Mouse (Mus musculus) limb, embryonic 12.5 days (tissue): ENCODE results near the gene Cdk19. TPM values are rescaled to one million over a fixed set of nuclear protein-coding genes. Genes with fewer than 3 reads are reported as not detected.

Experiments used
- ATAC-seq: fragments of 200-750 bp; cut with Nextera tagmentation; 2 replicates; pipeline ENCODE4 v1.8.0; 2017; ENCODE audit warnings: low read depth, moderate TSS enrichment; ENCODE audit not compliant: insufficient number of reproducible peaks, insufficient read depth, low FRiP score, low TSS enrichment
- H3K27ac ChIP-seq: fragments of 300-500 bp; sonication (generic); 2 replicates; pipeline ENCODE4 v1.5.1; 2016; ENCODE audit warnings: mild to moderate bottlenecking, moderate library complexity
- H3K27me3 ChIP-seq: fragments of 300-500 bp; sonication (generic); 2 replicates; pipeline ENCODE4 v1.6.1; 2016; ENCODE audit warnings: mild to moderate bottlenecking, moderate library complexity
- H3K36me3 ChIP-seq: fragments of 300-500 bp; sonication (generic); 2 replicates; pipeline ENCODE4 v1.6.1; 2016; ENCODE audit warnings: mild to moderate bottlenecking, moderate library complexity
- H3K4me1 ChIP-seq: fragments of 300-500 bp; sonication (generic); replicated peaks from 2 replicates; pipeline ENCODE4 v1.6.1; 2016
- H3K4me2 ChIP-seq: fragments of 300-500 bp; sonication (generic); 2 replicates; pipeline ENCODE4 v1.6.1; 2016; ENCODE audit warnings: mild to moderate bottlenecking, moderate library complexity
- H3K4me3 ChIP-seq: fragments of 300-500 bp; sonication (generic); replicated peaks from 2 replicates; pipeline ENCODE4 v1.5.1; 2016; ENCODE audit warnings: mild to moderate bottlenecking
- H3K9ac ChIP-seq: fragments of 300-500 bp; sonication (generic); replicated peaks from 2 replicates; pipeline ENCODE4 v1.6.1; 2016; ENCODE audit warnings: mild to moderate bottlenecking, moderate library complexity
- H3K9me3 ChIP-seq: fragments of 300-500 bp; sonication (generic); 2 replicates; pipeline ENCODE4 v1.6.1; 2016; ENCODE audit warnings: mild to moderate bottlenecking, moderate library complexity
- WGBS: fragments of 180-500 bp; shearing (Covaris S2); methylation state at CpG from one replicate; pipeline ENCODE4 v1.1.7; 2016; 5-methylcytosine and 5-hydroxymethylcytosine counted together
- polyA plus RNA-seq: library from polyadenylated mRNA; unstranded; fragments of >200 nt; fragmentation: Nextera tagmentation; extraction: Ambion mirVana; gene quantifications from 2 replicates; pipeline ENCODE4 v1.2.1, GENCODE M21; 2016

Cdk19 gene
- polyA plus RNA-seq, 1 experiment from 2014 or later: 15.7 TPM

GRCm38 (mm10) chr10:40444586-40444985, 105.2 kb downstream of the Cdk19 start:
- Histone ChIP-seq H3K9ac (no peak overlapping the region), H3K4me3 (no peak overlapping the region), H3K27ac (no peak overlapping the region), H3K36me3 (peaks cover 5% of the 10 kb centered on the region; the same call in 1 of the 2 replicates), H3K27me3 (no peaks in the 10 kb centered on the region), H3K9me3 (no peaks in the 10 kb centered on the region), H3K4me2 (no peak overlapping the region), H3K4me1 (peaks cover 22% of the 10 kb centered on the region)
- WGBS: 84% methylated on average over 4 of the region's 4 CpGs
- ATAC-seq: no peak

GRCm38 (mm10) chr10:40446088-40446604, 106.8 kb downstream of the Cdk19 start:
- Histone ChIP-seq H3K9ac (no peak overlapping the region), H3K4me3 (no peak overlapping the region), H3K27me3 (no peaks in the 10 kb centered on the region), H3K9me3 (no peaks in the 10 kb centered on the region), H3K36me3 (peaks cover 5% of the 10 kb centered on the region; the same call in 1 of the 2 replicates), H3K27ac (no peak overlapping the region), H3K4me1 (peaks cover 22% of the 10 kb centered on the region), H3K4me2 (no peak overlapping the region)
- WGBS: 69% methylated on average over 3 of the region's 3 CpGs
- ATAC-seq: no peak

- H3K4me1 ChIP-seq: peaks cover 25% of the 10 kb centered on the region
- ATAC-seq: no peak
- no peak overlapping the region for H3K4me2 ChIP-seq
- no peaks in the 10 kb centered on the region for H3K27me3 ChIP-seq
- no peak overlapping the region for H3K27ac ChIP-seq
- H3K9me3 ChIP-seq: no peaks in the 10 kb centered on the region
- H3K4me3 ChIP-seq: no peak overlapping the region
- H3K9ac ChIP-seq: no peak overlapping the region
- WGBS: 64% methylated on average over 3 of the region's 3 CpGs
- H3K36me3 ChIP-seq: 0 out of 2 replicates have a peak, but pooled peaks cover 5% of the 10 kb centered on the region
These were observed 107.3 kb downstream of the Cdk19 start for GRCm38 (mm10) chr10:40446630-40447029.

- Histone ChIP-seq H3K4me2 (no peak overlapping the region), H3K4me3 (no peak overlapping the region), H3K9ac (no peak overlapping the region), H3K9me3 (no peaks in the 10 kb centered on the region), H3K27me3 (no peaks in the 10 kb centered on the region), H3K4me1 (peaks cover 30% of the 10 kb centered on the region), H3K27ac (no peak overlapping the region; the same call in 1 of the 2 replicates), H3K36me3 (0 out of 2 replicates have a peak, but pooled peaks cover 5% of the 10 kb centered on the region)
- WGBS: 48% methylated on average over 3 of the region's 3 CpGs
- no peak for ATAC-seq
These were observed 107.9 kb downstream of the Cdk19 start for GRCm38 (mm10) chr10:40447295-40447694.

- no peaks in the 10 kb centered on the region for H3K27me3 ChIP-seq
- H3K4me2 ChIP-seq: no peak overlapping the region
- no peak overlapping the region for H3K27ac ChIP-seq
- peaks cover 30% of the 10 kb centered on the region for H3K4me1 ChIP-seq
- no peak overlapping the region for H3K9ac ChIP-seq
- WGBS: 50% methylated on average over 5 of the region's 5 CpGs
- H3K36me3 ChIP-seq: no peaks in the 10 kb centered on the region
- no peak for ATAC-seq
- H3K4me3 ChIP-seq: no peak overlapping the region
- H3K9me3 ChIP-seq: no peaks in the 10 kb centered on the region
These were observed 108.6 kb downstream of the Cdk19 start for GRCm38 (mm10) chr10:40447921-40448320.

GRCm38 (mm10) chr10:40448444-40448843, 109.1 kb downstream of the Cdk19 start:
- H3K27ac ChIP-seq: no peak overlapping the region
- no peak overlapping the region for H3K9ac ChIP-seq
- H3K4me1 ChIP-seq: peaks cover 28% of the 10 kb centered on the region
- H3K36me3 ChIP-seq: no peaks in the 10 kb centered on the region
- no peak for ATAC-seq
- H3K27me3 ChIP-seq: no peaks in the 10 kb centered on the region
- 89% methylated on average over 3 of the region's 3 CpGs for WGBS
- no peak overlapping the region for H3K4me2 ChIP-seq
- H3K9me3 ChIP-seq: no peaks in the 10 kb centered on the region
- no peak overlapping the region for H3K4me3 ChIP-seq

- Histone ChIP-seq H3K4me3 (no peak overlapping the region), H3K4me1 (peaks cover 22% of the 10 kb centered on the region), H3K4me2 (no peak overlapping the region), H3K27me3 (no peaks in the 10 kb centered on the region), H3K9me3 (no peaks in the 10 kb centered on the region), H3K27ac (no peak overlapping the region), H3K36me3 (no peaks in the 10 kb centered on the region), H3K9ac (no peak overlapping the region)
- ATAC-seq: no peak
- 79% methylated on average over 6 of the region's 6 CpGs for WGBS
These were observed 110.2 kb downstream of the Cdk19 start for GRCm38 (mm10) chr10:40449571-40449970.

GRCm38 (mm10) chr10:40450171-40450570, 110.8 kb downstream of the Cdk19 start:
- no peak overlapping the region for H3K27ac ChIP-seq
- H3K27me3 ChIP-seq: no peaks in the 10 kb centered on the region
- H3K9ac ChIP-seq: no peak overlapping the region
- no peak for ATAC-seq
- WGBS: 96% methylated on average over 4 of the region's 4 CpGs
- peaks cover 22% of the 10 kb centered on the region for H3K4me1 ChIP-seq
- H3K9me3 ChIP-seq: no peaks in the 10 kb centered on the region
- H3K4me2 ChIP-seq: no peak overlapping the region
- no peaks in the 10 kb centered on the region for H3K36me3 ChIP-seq
- no peak overlapping the region for H3K4me3 ChIP-seq

GRCm38 (mm10) chr10:40457116-40457515, 117.8 kb downstream of the Cdk19 start:
- WGBS: 92% methylated on average over 1 of the region's 1 CpGs
- Histone ChIP-seq H3K9ac (no peak overlapping the region), H3K4me1 (peaks cover under 1% of the 10 kb centered on the region; the same call in 1 of the 2 replicates), H3K4me2 (no peak overlapping the region), H3K9me3 (no peaks in the 10 kb centered on the region), H3K27ac (no peak overlapping the region), H3K36me3 (peaks cover 4% of the 10 kb centered on the region; the same call in 1 of the 2 replicates), H3K4me3 (no peak overlapping the region), H3K27me3 (no peaks in the 10 kb centered on the region)
- no peak for ATAC-seq

GRCm38 (mm10) chr10:40459141-40459540, 119.8 kb downstream of the Cdk19 start:
- Histone ChIP-seq H3K27me3 (no peaks in the 10 kb centered on the region), H3K4me2 (no peak overlapping the region), H3K36me3 (peaks cover 4% of the 10 kb centered on the region; the same call in 1 of the 2 replicates), H3K27ac (no peak overlapping the region), H3K4me3 (no peak overlapping the region), H3K4me1 (no peaks in the 10 kb centered on the region), H3K9ac (no peak overlapping the region), H3K9me3 (no peaks in the 10 kb centered on the region)
- WGBS: 92% methylated on average over 17 of the region's 17 CpGs
- ATAC-seq: no peak

- Histone ChIP-seq H3K4me1 (no peaks in the 10 kb centered on the region), H3K9ac (no peak overlapping the region), H3K9me3 (no peaks in the 10 kb centered on the region), H3K27ac (no peak overlapping the region), H3K4me2 (no peak overlapping the region), H3K27me3 (no peaks in the 10 kb centered on the region), H3K36me3 (peaks cover 4% of the 10 kb centered on the region; the same call in 1 of the 2 replicates), H3K4me3 (no peak overlapping the region)
- WGBS: 83% methylated on average over 6 of the region's 6 CpGs
- no peak for ATAC-seq
These were observed 122.0 kb downstream of the Cdk19 start for GRCm38 (mm10) chr10:40461362-40461761.

- ATAC-seq: no peak
- Histone ChIP-seq H3K4me1 (no peaks in the 10 kb centered on the region), H3K36me3 (peaks cover 12% of the 10 kb centered on the region), H3K9me3 (no peaks in the 10 kb centered on the region), H3K27ac (no peak overlapping the region), H3K9ac (no peak overlapping the region), H3K4me2 (no peak overlapping the region), H3K27me3 (no peaks in the 10 kb centered on the region), H3K4me3 (no peak overlapping the region)
- WGBS: 49% methylated on average over 3 of the region's 3 CpGs
These were observed 122.9 kb downstream of the Cdk19 start for GRCm38 (mm10) chr10:40462257-40462656.
